In the genomic region with DNA sequence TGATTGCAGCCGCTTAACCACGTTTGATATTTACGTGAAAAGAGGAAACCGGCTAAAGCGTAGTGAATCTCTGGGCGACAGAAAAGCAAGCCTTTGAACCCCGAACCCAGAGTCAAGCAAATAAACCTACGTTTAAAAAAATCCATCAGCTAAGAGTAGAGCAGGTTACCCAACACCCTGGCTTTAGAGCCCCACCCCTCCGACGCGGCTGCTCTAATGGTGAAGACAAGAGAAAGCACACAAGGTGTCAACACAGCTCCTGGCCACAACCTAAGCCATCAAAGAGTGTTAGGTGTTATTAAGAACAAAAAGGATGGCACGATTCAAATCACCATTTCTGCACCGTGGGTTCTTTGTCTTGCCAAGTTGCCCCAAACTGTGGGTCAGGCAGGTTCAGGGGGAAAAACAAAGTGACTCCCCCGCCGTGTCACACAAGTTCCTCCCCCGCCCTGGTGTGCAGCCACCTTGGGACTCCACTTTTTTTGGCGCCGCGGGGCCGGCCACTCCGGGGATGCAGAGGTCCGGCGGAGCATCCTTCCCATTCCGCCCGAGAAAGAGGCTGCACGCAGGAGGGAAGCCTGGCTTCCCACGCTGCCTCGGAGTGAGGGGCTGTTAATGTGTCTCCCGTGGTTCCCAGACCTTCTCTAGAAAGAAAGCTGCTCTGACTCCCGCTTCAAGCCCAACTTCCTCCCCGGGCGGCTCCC, we compare ENCODE assay signal across 8 mouse cellular contexts. TPM values are rescaled to one million over a fixed set of nuclear protein-coding genes. Genes with fewer than 3 reads are reported as not detected.
DNase-seq lines count a peak whose midpoint lies in the region; ATAC-seq lines count a peak whose summit lies in the region.

No protein-coding gene starts in this region.

- peaks cover 28% of the 10 kb centered on the region for H3K4me1 ChIP-seq in hindbrain, embryonic 10.5 days (replicated peaks)
- peaks cover 28% of the 10 kb centered on the region for H3K4me1 ChIP-seq in lung, embryonic 16.5 days (replicated peaks; ENCODE audit: control insufficient read depth, insufficient read depth, low read length)

- peak; percentile 6 to 16 for DNase-seq in cerebellum, adult 18-20 months
- DNase-seq in cerebellum, adult 11-12 months, result no peak
- peak; percentile 22 for DNase-seq in right cerebral cortex, postnatal 25 days
- DNase-seq in right cerebral cortex, adult 18-20 months, result no peak
- no peak for DNase-seq in hindbrain, embryonic 10.5 days (ENCODE audit: low spot score)
- DNase-seq in thymus, postnatal 14 days, result peak; percentile 69
- DNase-seq in left cerebral cortex, postnatal 14 days (ENCODE audit: low spot score in 2 of 2), result no peak

- H3K36me3 ChIP-seq in hindbrain, embryonic 10.5 days, result no peaks in the 10 kb centered on the region
- H3K36me3 ChIP-seq in lung, embryonic 16.5 days (ENCODE audit: control insufficient read depth, insufficient read depth, low read length), result no peaks in the 10 kb centered on the region

- peak overlapping the region; percentile 79 for H3K4me3 ChIP-seq in hindbrain, embryonic 10.5 days
- peak overlapping the region; percentile 79 for H3K4me3 ChIP-seq in lung, embryonic 16.5 days (ENCODE audit: low read length)

- H3K4me2 ChIP-seq in lung, embryonic 16.5 days (ENCODE audit: low read depth, low read length), result peak overlapping the region; percentile 98

- H3K27ac ChIP-seq in hindbrain, embryonic 10.5 days, result peak overlapping the region; percentile 73
- H3K27ac ChIP-seq in lung, embryonic 16.5 days (ENCODE audit: low read length), result no peak overlapping the region

- 4% methylated on average over 32 of the region's 32 CpGs for WGBS in hindbrain, embryonic 10.5 days
- 2% methylated on average over 32 of the region's 32 CpGs for WGBS in lung, embryonic 16.5 days

- intact Hi-C loops in left cerebral cortex, postnatal 14 days (cut with DNase I), result no loop called here

- H3K27me3 ChIP-seq in hindbrain, embryonic 10.5 days (ENCODE audit: insufficient read depth, poor library complexity, severe bottlenecking), result peaks cover 85% of the 10 kb centered on the region
- peaks cover 43% of the 10 kb centered on the region for H3K27me3 ChIP-seq in lung, embryonic 16.5 days (ENCODE audit: control insufficient read depth, insufficient read depth, low read depth, low read length)

- H3K9ac ChIP-seq in lung, embryonic 16.5 days (ENCODE audit: low read length), result peak overlapping the region; percentile 79

- ATAC-seq in lung, embryonic 16.5 days (ENCODE audit: low read depth), result no peak

- no peaks in the 10 kb centered on the region for H3K9me3 ChIP-seq in hindbrain, embryonic 10.5 days
- H3K9me3 ChIP-seq in lung, embryonic 16.5 days (ENCODE audit: control insufficient read depth, low read length), result no peaks in the 10 kb centered on the region

RNA-seq across cellular contexts. Expression of gene Rgs10, which starts 1.2 kb away (rescaled TPM):
- 6.8 and 11.5 TPM in 2 replicates for polyA plus RNA-seq in hindbrain, embryonic 10.5 days (2016; fragmentation: Nextera tagmentation; extraction: Ambion mirVana)
- 42.9 and 45.9 TPM in 2 replicates for polyA plus RNA-seq in lung, embryonic 16.5 days (2015; fragmentation: Nextera tagmentation; extraction: Ambion mirVana)
- total RNA-seq in left cerebral cortex, postnatal 14 days (2021), result 10 to 100 TPM; 47.2 to 48.8 TPM

RNA-seq across cellular contexts. Expression of gene Tial1, which starts 44.1 kb away (rescaled TPM):
- 22.4 and 26.0 TPM in 2 replicates for polyA plus RNA-seq in hindbrain, embryonic 10.5 days (2016; fragmentation: Nextera tagmentation; extraction: Ambion mirVana)
- polyA plus RNA-seq in lung, embryonic 16.5 days (2015; fragmentation: Nextera tagmentation; extraction: Ambion mirVana), result 26.8 and 27.1 TPM in 2 replicates
- 10 to 100 TPM; 91.7 to 98.2 TPM for total RNA-seq in left cerebral cortex, postnatal 14 days (2021)

Comparison
In these comparisons a context has a peak if more than half of its experiments do, and no peak if none do; other contexts are left out.
1. DNase-seq: peak in cerebellum, adult 18-20 months (2 of 2), right cerebral cortex, postnatal 25 days (single experiment) and thymus, postnatal 14 days (single experiment); none in cerebellum, adult 11-12 months (single experiment), right cerebral cortex, adult 18-20 months (single experiment), hindbrain, embryonic 10.5 days (single experiment) and left cerebral cortex, postnatal 14 days (0 of 2).